Mouse (Mus musculus) liver, postnatal 0 days (tissue): ENCODE results near the gene Zfp970. TPM values are rescaled to one million over a fixed set of nuclear protein-coding genes. Genes with fewer than 3 reads are reported as not detected.

Experiments
- polyA plus RNA-seq: library from polyadenylated mRNA; unstranded; fragments of >200 nt; fragmentation: Nextera tagmentation; extraction: Ambion mirVana; gene quantifications from 2 replicates; pipeline ENCODE4 v1.2.1, GENCODE M21; 2015

The Zfp970 gene
- polyA plus RNA-seq, 1 experiment from 2014 or later, result 2.3 TPM

Other genes starting within 250 kb of the Zfp970 start
- gene Gm14409, start 197.7 kb upstream of the Zfp970 start, polyA plus RNA-seq, result not detected in 2 replicates
- gene Gm14412, start 140.4 kb upstream of the Zfp970 start, polyA plus RNA-seq, result not detected in 2 replicates
- gene Gm14418, start 66.4 kb upstream of the Zfp970 start, polyA plus RNA-seq, result 1.1 and 1.4 TPM in 2 replicates
- 1.5 and 2.0 TPM in 2 replicates for gene Gm14403, start 33.5 kb downstream of the Zfp970 start, polyA plus RNA-seq
- not detected in 2 replicates for gene Gm14406, start 113.5 kb downstream of the Zfp970 start, polyA plus RNA-seq